Mouse (Mus musculus) CD4-positive helper T cell, adult 2 months (primary cell): ENCODE measurements around the gene Tbc1d24.

Source experiments
- DNase-seq: peaks from one replicate; pipeline ENCODE4 v3.0.0-alpha.2; 2012; ENCODE audit warnings: low read depth, missing footprints, low spot score

Gene Tbc1d24

DNA sequence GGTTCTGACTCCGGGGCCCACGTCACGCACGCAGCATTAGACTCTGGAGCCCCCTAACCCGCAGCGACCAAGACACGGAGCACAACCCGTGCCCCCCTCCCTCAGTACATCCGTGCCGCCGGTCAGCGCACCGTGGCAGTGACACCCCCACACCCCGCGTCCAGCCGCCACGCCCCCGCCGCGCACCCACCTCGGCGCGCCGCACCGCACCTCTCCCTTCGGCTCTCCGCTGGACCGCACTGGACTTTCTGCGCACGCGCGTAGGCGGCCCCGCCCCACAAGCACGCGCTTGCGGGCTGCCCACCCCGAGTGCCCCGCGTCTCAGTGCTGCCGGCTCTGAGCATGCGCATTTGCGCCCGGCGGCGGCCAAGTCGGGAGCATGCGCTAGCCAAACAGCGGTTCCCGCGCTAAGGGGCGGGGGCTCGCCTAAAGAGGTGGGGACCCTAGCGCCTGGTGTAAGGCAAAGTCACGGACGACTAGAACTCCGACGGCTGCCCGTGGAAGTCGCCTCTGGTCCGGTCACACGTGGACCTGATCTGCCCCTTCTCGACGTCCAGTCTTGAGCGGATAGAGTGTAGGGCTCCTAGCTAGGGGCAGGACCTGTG lies at the start of gene Tbc1d24:
Gene Tbc1d24, minus strand, starts transcription at position 279 of the 605 bp plus-strand sequence.
- peak; percentile 88 for DNase-seq

DNA sequence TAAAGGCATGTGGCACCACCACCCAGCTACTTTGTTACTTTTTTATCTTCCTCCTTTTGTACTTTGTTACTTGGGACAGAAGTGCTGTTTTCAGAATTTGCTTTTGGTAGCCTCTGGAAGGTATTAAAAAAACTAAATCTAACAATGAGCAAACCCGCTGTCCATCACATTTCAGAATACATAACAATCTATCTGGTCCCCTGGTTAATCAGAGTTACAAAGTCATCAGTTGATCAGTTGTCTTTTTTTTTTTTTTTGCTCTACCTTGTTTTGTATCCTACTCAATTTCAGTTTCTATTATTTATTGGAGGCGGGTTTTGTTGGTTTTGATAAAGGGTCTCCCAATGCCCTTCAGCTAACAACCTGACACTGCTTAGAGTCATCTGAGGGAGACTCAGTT lies 47.0 kb upstream of the Tbc1d24 start:
- DNase-seq = no peak

DNA sequence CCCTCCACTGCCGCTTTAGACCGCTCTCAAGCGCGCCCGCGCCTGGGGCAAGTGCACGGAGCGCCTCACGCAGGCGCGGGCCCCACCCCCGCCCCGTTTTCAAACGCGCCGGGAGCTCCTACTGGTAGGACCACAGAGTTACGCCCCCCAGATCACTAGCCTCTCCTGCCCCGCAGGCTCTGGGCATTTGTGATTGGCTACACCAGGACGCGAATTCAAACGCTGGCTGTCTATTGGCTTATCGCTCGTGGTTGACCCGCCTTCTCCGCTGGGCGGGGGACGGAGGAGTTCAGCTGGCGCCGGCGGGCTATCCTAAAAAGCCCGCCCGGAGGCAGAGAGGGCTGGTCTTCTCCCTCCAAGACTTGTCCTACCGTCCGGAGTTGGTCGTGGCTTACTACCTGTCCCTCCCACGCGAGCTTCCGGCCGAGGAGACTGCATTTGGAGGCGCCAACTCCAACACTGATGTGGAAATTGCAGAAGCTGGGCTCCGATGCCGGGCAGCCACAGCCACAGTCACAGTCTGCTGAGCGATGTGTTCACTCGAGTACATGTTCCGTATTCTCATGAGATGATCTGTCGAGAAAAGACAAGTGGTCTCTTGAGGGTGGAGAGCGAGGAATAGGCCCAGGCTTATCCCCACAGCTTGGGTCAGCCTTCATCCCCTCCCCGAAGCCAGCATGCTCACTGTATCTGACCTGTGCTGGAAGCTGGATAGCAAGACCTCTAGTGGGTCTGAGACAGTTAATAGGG lies 46.1 kb upstream of the Tbc1d24 start, which contains the start of gene Ccnf:
Gene Ccnf, minus strand, starts transcription at position 165 of the 750 bp plus-strand sequence.
- DNase-seq = peak; percentile 98

DNA sequence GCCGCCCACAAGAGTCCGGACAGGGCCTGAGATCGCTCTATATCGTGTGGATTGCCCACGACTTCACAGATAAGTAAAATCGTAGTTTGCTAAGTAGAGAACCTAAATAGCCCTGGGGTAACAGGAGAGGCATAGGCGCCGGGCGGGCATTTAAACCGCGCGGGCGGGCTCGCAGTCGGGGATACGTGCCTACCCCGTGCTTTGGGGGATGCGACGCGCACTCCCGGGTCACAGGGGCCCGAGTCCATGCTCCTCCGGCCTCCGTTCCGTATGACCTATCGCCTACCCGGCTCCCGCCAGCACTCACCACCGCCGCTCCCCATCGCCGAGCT lies 45.6 kb upstream of the Tbc1d24 start:
- DNase-seq = no peak

DNA sequence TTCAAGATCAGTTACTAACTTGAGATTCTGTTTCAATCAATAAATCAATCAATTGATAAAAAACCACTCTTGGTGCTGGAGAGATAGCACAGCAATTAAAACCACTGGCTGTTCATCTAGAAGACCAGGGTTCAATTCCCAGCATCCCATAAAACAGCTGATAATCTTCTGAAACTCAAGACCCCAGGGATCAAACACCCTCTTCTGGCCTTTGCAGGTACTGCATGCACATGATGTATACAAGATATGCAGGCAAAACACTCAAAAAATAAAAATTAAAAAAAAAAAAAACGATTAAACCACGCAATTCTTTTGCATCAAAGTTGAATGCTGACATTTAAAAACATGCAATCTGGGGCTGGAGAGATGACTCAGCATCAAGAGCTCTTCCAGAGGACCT lies 43.3 kb upstream of the Tbc1d24 start:
- DNase-seq = peak; percentile 26

DNA sequence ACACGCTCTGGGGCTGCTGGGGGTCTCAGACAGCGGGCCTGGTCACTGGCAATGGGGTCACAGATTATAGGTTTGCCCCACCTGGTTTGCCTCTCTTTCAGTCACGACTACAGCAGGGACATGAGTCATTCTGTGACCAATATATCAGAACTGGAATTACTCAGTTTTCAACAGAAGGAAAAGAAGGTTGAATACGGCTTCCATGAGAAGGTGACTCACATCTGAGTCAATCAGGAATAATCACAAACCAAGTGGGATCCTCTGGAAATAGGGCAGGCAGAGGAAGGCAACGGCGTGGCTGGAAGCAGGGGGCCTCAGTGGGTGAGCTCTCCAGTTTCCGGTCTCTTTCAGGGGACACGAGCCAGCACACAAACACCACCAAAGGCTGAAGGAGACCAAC lies 38.7 kb upstream of the Tbc1d24 start:
- no peak for DNase-seq

DNA sequence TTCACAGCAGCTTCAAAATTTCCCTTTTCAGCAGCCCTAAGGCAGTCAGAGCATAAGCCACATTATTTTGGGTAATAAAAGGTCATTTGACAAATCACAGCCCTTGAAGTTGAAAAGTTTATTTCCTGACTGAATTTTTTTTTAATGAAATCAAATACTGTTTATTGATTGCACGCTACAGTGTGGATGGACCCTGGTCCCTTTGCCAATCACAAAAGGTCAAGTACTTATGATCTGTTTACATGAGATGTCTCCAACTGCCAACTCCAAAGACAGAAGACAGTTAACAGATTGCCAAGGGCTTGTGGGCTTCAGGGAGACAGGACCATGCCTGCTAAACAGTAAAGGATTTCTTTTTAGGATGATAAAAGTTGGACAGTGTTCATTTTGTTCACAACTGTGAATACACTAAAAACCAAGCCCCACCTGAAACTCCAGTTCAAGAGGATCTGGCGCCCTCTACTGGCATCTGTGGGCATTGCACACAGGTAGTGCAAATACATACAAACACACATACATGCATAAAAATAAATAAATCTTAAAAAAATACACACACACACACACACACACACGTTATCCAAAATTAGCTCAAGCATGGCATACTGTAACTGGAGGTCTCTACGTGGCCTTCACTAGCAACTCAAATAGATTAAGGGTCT lies 38.1 kb upstream of the Tbc1d24 start:
- DNase-seq = peak; percentile 48

DNA sequence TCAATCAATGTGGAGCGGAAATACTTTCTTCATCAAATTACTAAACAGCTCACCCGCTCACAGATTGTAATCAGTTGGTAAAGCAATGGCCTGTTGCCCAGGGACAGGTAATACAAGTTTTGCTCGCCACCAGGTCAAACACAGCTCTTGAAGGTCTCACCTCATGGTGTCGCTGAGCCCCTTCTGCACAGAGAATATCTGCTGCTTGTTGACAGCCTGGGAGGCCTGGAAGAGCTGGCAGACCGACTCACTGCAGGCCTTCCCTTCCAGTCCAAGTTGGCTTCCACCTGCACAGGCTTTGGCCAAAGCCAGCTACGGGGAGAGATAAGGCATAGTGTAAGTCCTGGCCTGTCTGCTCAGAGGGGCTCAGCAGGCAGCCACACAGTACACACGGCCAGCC lies 31.6 kb upstream of the Tbc1d24 start:
- no peak for DNase-seq

DNA sequence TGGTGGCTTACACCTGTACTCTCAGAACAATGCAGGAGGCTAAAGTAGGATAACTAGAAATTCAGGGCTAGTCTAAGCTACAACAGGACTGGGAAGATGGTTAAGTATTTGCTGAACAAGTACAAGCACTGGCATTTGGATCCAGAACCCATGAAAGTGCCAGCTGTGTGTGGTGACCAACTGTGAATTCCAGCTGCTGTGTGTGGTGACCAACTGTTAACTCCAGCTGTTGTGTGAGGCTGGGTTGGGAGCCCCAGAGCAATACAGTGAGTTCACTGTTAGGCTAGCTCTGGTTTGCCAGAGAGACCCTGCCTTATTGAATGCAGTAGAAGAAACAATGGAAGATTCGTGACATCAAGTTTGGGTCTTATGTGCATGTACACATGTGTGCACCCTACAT lies 31.1 kb upstream of the Tbc1d24 start:
- DNase-seq = no peak

DNA sequence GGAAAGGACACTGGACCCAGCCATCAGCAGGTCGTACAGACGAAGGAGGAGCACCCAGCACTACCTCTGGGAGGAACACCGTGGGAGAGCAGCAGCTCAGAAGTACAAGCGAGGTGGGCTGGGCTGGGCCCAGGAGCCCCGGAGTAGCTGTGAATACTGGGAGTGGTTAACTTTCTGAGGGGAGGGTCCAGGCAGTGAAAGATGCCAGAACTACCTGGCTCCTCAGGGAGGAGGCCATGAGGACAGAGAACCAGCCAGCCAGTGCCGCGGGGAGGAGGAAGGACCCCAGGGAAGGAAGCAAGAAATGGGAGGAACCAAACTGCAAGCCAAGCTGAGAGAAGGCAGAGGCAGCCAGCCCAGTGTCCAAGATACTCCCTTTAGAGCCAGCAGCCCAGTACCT lies 22.6 kb upstream of the Tbc1d24 start:
- no peak for DNase-seq

DNA sequence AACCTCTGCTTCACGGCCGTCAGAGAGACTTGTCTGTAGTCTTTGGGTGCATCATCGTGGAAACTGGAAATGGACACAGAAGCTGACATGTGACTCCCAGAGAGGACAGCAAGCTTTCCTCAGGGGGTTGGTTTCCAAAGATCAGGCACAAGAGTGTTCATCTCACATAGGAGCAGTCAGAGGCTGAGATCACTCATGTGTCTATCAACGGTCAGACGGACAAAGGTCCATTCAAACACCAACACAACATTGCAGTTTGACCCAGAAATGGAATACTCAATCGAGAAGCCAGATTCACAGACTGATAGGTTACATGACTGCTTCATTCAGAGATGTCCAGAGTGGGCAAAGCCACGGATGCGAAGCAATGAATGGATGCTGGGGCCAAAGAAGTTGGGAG lies 21.4 kb upstream of the Tbc1d24 start:
- no peak for DNase-seq

DNA sequence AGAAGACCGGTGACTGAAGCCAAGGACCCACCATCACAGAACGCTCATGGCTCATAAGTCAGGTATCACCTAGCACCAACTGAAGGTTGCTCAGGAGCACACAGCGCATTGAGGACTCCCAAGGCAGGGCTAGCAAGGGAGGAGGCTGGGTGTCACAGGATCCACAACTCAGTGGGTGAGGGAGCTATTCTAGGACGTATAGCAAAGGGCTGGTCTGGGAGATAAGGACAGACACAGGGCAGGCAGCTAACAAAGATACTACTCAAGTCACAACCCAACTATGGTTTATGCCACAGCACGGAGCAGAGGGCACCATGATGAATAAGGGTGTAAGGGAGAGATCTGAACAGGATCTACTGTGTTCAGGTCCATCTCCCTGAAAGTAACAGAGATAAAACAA lies 20.5 kb upstream of the Tbc1d24 start:
- no peak for DNase-seq

DNA sequence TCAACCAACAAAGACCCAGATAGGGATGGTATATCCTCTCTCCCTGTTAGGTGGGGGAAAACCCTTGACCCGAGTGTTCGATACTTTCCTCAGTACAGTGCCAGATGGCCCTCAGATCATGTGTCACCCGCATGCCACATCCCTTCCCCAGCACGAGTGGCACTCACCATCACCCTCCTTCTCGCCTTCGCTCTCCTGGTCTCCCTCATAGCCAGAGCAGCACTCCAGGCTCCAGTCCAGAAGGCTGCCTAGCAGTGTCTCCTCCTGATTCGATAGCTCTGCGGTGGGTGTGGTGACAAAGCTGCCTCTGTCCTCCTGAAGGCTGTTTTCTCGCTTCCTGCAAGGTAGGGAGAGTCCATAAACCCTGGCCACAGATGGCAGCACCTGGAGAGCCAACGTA lies 19.4 kb upstream of the Tbc1d24 start:
- no peak for DNase-seq

DNA sequence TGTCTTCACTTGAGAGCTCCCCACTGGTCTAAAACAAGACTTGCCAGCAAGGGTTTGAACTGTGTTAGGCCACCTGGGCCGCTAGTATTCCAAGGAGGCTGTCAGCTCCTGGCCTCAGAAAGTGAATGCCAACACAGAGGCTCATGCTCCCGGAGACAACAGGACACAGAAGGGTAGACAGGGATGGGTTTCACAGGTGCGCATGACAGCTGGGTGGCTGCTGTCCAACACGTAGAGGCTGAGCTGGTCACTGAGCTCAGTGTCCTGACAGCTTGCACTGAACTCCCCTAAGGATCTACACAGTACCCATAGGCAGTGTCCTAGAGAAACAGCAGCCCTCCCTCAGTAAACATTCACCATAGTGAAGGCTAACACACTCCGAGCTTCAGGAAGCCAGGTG lies 18.2 kb upstream of the Tbc1d24 start:
- no peak for DNase-seq

DNA sequence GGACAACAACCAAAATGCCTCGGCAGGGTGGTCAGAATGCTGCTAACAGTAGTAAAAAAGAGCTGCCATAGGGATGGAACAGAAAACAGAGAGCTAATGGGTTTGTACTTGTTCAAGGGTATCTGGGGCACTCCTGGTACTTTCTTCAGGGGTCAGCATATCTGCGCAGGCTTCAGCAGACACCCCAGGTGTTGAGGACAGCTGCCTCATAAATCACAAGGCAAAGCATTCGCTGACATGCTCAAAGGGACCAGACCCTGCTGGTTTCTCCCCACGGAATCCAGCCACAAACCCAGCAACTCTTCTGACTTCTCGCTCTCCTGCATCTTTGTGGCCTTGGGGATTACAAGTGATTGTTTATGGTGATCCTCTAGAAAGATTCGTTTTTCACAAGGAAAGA lies 17.3 kb upstream of the Tbc1d24 start:
- no peak for DNase-seq

DNA sequence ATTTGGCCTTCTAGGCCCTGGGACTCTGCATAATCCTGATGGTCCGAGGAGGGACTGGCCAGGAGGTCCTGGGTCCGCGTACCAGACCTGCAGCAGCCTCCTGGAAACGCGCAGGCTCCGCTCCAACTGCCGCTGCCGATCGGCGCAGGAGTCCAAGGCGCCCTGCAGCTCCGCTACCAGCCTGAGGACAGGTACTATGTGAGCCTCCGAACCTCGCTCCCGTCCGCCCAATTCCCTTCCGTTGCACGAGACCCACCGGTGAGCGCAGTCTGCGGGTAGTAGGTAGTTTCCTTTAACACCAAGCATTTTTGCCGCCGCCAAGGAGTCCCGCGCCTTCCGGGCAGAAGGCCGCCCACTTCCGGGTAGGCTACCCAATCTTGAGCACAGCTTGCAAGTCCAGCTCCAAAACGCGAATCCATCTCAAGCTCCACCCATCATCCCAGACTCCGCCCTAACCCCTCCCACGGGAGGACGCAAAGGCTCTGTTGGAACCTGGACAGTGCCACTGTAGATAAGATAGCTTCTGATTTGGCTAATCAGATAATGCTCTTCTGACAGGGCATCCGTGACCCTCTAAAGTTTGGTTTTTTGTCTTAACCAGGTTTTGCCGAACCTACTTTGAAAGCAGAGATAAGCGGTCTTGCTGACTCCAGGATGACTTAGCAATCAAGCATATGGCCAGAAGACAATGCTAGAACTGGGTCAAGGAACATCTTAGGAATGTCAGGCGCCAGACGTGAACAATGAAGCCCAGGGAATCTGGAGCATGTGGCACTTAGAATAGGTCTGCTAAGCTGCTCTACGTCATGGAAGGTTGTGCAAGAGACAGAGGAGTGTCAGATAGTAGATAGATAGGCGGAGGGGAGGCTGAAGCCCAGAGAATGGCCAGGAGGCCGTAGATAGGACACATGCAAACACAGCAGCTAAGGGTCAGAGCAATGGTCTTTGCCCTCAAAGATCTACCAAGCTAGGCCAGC lies 15.4 kb upstream of the Tbc1d24 start, which contains the start of gene Tedc2:
Gene Tedc2, minus strand, starts transcription at position 417 of the 977 bp plus-strand sequence.
- peak; percentile 93 for DNase-seq

DNA sequence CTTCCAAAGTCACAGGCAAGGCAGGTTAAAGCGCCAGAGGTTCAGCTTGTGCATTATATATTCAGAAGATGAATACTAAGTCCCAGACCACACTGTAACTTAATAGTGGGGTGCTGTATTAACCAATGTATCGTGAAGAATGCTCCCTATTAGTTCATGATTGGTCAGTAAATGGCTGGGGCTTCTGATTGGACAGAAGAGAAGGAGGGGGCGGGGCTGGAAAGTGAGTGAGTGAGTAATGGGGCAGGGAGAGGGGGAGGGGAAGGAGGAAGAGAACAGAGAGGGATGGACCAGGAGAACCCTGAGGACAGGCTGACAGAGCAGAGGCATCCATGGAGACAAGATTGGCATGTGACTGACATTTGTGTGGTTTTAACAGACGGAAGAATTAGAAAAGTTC lies 11.5 kb upstream of the Tbc1d24 start:
- DNase-seq = no peak

DNA sequence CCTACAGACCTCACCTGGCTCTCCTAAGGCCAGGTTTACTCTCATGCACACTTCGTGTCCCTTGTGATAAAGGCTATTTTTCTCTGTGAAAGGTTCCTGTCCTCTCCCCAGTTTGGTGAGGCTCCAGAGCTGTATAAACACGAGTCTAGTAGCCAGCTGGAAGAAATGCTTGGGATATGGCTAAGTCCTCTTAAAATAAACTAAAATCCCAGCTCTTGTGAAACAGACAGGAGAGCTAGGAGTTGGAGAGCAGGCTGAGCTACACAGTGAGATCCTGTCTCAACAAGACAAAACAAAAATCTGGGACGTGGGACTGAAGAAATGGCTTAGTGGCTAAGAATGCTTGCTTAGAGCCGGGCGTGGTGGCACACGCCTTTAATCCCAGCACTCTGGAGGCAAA lies 7.8 kb upstream of the Tbc1d24 start:
- DNase-seq = no peak

DNA sequence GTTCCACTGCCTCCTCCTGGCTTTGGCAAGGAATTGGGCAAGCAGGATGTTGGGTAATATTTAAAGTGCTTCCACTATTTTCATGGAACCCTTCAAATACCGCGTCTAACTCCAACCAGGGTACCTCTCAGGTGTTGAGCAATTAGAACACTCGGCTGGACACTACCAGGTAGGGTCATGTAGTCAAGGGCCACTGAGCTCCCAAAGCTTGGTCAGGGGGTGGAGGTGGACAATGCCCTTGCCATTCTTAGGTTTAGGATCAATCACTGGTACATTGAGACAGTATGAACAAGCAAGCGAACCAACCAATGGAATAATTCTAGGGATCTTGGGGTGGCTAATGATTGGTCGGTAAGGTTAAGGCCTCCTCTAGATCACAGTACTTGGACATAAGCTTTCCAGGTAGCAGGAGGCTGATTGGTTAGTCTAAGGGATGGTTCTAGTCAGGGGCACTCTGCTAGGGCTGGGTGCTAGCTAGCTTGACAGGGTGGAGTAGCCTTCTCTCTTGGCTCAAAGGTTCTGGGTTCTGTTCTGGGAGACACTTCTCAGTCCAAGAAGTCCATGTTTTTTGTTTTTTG lies 7.2 kb upstream of the Tbc1d24 start:
- no peak for DNase-seq

DNA sequence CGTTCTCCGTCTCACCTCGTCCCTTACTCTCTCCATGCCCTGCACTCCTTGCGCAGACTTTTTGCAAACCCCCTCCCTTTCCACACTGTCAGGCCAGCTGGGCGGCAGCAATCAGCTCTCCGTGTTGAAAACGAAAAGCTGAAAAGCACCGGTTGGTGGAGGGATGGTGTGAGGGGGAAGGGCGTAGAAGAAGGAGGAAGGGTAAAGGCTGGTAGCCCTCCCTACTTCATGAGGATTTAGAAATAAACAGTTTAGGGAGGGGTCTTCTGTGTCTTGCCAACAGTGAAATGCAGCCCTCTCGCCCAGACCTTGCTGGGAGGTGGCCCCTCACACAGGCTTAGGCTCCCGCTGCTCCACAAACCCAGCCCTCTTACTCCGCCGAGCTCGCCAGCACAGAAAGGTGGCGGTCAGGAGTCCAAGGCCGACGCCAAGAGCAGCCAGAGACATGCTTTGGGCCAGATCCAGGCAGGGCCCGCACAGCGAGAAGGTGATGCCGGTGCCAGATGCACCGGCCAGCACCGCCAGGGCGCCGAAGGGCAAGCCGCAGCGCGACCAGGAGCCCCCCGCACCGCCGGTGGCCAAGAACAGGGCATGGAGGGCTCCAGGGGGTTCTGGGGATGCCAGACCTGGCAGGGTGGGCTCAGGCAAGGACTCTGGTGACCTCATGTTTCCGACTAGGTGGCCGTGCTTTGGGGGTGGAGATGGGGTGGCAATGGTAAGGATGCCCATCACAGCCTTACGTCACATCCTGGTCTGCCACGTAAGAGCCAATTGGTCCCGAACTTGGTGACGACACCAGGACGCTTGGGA lies 6.5 kb upstream of the Tbc1d24 start:
- DNase-seq = peak; percentile 48

DNA sequence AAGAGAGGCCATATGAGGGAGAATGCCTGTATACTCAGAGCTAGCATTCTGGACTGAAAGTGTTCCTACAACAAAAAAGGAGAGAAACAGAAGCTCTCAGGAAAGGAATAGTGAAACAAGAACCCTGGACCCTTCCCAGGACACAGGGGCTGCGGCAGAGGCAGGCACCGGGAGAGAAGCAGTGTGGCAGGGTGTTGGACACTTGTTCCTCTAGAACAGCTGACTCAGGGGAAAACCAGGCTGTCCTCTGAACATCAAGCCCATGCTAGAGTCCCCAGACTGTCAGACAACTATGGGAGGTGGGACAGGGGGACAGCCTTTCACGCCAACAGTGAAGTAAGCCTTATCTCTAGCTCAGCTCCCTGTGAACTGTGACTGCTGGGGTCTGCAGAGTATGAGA lies 5.2 kb upstream of the Tbc1d24 start:
- no peak for DNase-seq
